Mouse (Mus musculus): ENCODE measurements around the gene Bcl2l13. TPM values are rescaled to one million over a fixed set of nuclear protein-coding genes. Genes with fewer than 3 reads are reported as not detected.
"Not testable (repeated sequence)": the region's sequence is repeated elsewhere in the genome, so short reads cannot be mapped to it uniquely, and the experiment has no call there.

Bcl2l13 gene
- polyA plus RNA-seq, 1 experiment from 2014 or later, result 25.9 TPM

DNA sequence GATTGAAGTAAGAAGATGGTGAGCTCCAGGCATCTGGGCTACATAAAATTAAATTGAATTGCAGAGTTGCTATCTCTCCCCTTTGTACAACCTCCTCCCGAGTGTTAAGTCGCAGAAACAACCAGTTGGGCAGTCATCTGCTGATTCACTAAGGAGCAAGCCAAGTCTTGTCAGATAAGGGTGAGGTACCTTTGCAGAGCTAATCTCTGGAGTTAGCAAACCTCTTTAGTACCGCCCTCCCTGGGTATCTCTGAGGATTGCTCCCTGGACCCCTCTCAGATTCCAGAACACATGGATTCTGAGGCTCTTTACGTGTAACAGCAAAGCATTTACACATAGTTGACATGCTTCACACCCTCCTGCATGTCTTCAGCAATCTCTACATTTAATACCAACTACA, 3.9 kb upstream of the Bcl2l13 start:
- H3K9ac ChIP-seq, result no peak overlapping the region
- H3K36me3 ChIP-seq, result no peaks in the 10 kb centered on the region
- no peak overlapping the region for H3K27ac ChIP-seq
- no peak overlapping the region for H3K4me2 ChIP-seq
- no peak overlapping the region for H3K4me3 ChIP-seq
- no peaks in the 10 kb centered on the region for H3K27me3 ChIP-seq
- no peaks in the 10 kb centered on the region for H3K9me3 ChIP-seq (replicated peaks)
- 36% methylated on average over 4 of the region's 4 CpGs for WGBS
- peaks cover 2% of the 10 kb centered on the region; the same call in 1 of the 2 replicates for H3K4me1 ChIP-seq (replicated peaks)
- no peak for ATAC-seq (replicated peaks; ENCODE audit: insufficient number of reproducible peaks, insufficient read depth, low FRiP score, low read depth)

DNA sequence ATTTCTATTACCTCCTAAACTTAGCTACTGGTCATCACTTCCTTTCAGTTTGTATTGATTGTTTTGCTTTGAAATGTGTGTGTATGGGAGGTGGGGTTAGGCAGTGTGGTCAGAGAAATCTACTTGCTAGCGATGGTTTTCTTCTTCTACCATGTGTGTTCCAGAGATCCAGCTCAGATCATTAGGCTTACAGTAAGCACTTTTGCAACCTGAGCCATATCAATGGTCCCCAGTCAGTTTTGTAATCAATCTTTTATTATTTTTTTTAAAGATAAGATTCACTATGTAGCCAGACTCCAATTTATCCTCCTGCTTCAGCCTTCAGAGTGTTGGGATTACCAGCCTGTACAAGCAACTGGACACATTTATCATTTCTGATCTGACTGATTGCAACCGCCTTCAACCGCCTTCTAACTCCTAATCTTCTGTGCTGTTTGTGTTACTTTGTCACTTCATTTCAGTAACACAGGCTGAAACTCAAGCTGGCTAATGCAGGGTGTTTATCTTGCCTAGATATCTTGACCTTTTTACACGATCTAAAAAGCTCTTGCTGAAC, 1.2 kb upstream of the Bcl2l13 start:
- 0 out of 2 replicates have a peak, but pooled peaks cover 2% of the 10 kb centered on the region for H3K9me3 ChIP-seq (replicated peaks)
- no peak overlapping the region for H3K4me2 ChIP-seq
- peaks cover 3% of the 10 kb centered on the region; the same call in 1 of the 2 replicates for H3K36me3 ChIP-seq
- no peak overlapping the region for H3K27ac ChIP-seq
- H3K4me1 ChIP-seq (replicated peaks), result peaks cover 4% of the 10 kb centered on the region; the same call in 1 of the 2 replicates
- no peak for ATAC-seq (replicated peaks; ENCODE audit: insufficient number of reproducible peaks, insufficient read depth, low FRiP score, low read depth)
- no peaks in the 10 kb centered on the region for H3K27me3 ChIP-seq
- H3K9ac ChIP-seq, result no peak overlapping the region
- WGBS, result 69% methylated on average over 4 of the region's 4 CpGs
- no peak overlapping the region for H3K4me3 ChIP-seq

DNA sequence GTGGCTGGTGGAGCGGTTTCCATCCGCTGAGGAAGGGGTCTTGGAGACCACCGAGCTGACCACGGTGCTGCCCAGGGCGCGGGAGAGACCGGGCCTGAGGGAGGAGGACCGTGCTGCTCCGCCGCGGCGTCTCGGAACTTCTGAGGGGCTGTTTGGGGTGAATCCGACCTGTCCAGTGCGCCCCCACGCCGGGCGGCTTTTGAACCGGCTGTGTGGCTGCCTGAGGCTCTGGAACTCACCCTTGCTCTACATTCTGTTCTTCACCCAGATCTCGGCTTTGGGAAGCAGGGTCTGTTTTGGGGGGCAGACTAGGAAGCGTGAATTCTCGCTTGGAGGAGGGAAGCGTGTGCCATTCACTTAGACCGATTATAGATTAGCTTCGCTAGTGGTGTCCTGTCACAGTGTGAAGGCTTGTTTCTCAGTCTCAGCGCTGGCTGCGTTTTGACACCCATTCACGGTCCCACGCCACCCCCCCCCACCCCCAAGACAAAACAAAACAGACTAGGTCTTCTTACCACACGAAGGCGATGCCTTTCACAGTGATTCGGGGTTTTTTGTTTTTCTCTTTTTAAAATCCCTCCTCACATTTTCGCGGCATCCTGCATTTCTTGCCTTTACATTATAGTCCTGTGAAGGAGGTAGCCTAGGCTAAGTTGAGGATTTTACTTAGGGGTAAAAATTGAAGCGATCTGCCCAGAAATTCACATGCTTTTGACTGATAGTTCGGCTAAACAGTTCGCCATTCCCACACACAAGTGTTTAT, 558 bp downstream of the Bcl2l13 start:
- Histone ChIP-seq H3K4me2 (peak overlapping the region; percentile 78), H3K4me1 (replicated peaks) (peaks cover 6% of the 10 kb centered on the region), H3K9ac (peak overlapping the region; percentile 94), H3K27ac (peak overlapping the region; percentile 97), H3K27me3 (no peaks in the 10 kb centered on the region), H3K4me3 (peak overlapping the region; percentile 89), H3K9me3 (replicated peaks) (0 out of 2 replicates have a peak, but pooled peaks cover 2% of the 10 kb centered on the region), H3K36me3 (peaks cover 3% of the 10 kb centered on the region; the same call in 1 of the 2 replicates)
- peak; percentile 77 for ATAC-seq (replicated peaks; ENCODE audit: insufficient number of reproducible peaks, insufficient read depth, low FRiP score, low read depth)
- WGBS, result 2% methylated on average over 37 of the region's 37 CpGs

DNA sequence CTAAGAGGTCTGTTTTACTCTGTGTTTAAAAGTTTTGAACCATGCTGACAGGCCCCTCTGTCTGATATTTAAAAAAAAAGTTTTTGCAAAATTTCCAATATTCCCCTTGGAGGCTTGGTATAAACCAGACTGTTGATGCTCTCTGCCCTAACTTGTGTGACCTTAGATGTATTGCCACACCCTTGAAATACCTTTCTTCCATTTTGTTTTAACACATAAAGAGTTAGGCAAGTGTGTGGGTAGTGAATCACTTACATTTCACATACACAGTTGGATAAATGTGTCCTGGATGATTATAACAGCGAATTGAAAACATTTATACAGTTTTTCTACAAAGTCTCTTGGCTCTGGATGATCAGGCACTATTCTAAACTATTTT, 1.1 kb downstream of the Bcl2l13 start:
- Histone ChIP-seq H3K4me2 (peak overlapping the region; percentile 78), H3K36me3 (peaks cover 3% of the 10 kb centered on the region; the same call in 1 of the 2 replicates), H3K27ac (no peak overlapping the region), H3K4me1 (replicated peaks) (peaks cover 11% of the 10 kb centered on the region), H3K27me3 (no peaks in the 10 kb centered on the region), H3K4me3 (peak overlapping the region; percentile 89), H3K9me3 (replicated peaks) (0 out of 2 replicates have a peak, but pooled peaks cover 2% of the 10 kb centered on the region), H3K9ac (peak overlapping the region; percentile 94)
- no peak for ATAC-seq (replicated peaks; ENCODE audit: insufficient number of reproducible peaks, insufficient read depth, low FRiP score, low read depth)
- WGBS, result 46% methylated on average over 1 of the region's 1 CpGs

DNA sequence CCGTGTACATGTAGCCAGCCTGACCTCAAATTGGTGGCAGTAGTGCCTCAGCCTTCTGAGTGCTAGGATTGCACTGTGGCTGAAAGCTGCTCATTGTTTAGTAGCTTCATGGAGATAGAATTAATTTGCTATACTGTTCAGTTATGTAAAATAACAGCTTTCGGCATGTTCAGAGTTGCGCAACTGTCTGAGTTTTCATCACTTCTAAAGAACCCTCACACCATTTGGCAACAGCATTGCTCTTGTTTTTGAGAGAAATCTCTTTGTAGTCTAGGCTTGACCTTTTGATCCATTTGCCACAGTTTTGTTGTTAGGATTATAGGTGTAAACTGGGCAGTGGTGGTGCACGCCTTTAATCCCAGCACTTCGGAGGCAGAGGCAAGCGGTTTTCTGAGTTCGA, 4.2 kb downstream of the Bcl2l13 start:
- H3K27me3 ChIP-seq, result no peaks in the 10 kb centered on the region
- no peak overlapping the region for H3K4me3 ChIP-seq
- peaks cover 14% of the 10 kb centered on the region for H3K4me1 ChIP-seq (replicated peaks)
- 94% methylated on average over 7 of the region's 7 CpGs for WGBS
- ATAC-seq (replicated peaks; ENCODE audit: insufficient number of reproducible peaks, insufficient read depth, low FRiP score, low read depth), result no peak
- H3K9ac ChIP-seq, result no peak overlapping the region
- H3K9me3 ChIP-seq (replicated peaks), result 0 out of 2 replicates have a peak, but pooled peaks cover 2% of the 10 kb centered on the region
- H3K36me3 ChIP-seq, result peaks cover 3% of the 10 kb centered on the region; the same call in 1 of the 2 replicates
- no peak overlapping the region for H3K4me2 ChIP-seq
- no peak overlapping the region for H3K27ac ChIP-seq

DNA sequence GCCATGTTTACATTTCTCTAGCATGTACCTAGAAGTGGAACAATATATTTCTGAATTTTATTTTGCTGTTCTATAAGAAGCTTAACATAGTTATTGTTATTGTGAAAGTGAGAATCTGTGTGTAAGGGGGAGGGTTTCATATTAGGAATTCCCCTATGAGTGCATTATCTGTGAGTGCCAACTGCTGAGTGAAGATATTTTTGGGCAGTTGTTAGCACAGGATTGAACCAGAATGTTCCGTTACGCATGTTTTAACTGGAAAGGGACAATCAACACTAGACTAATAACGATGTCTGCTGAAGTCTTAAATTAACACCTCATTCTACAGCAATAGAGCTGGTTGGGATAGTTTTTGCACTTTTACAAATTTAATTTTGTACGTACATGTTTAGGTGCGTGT, 5.7 kb downstream of the Bcl2l13 start:
- Histone ChIP-seq H3K9ac (no peak overlapping the region), H3K4me1 (replicated peaks) (peaks cover 14% of the 10 kb centered on the region), H3K4me3 (no peak overlapping the region), H3K4me2 (no peak overlapping the region), H3K36me3 (peaks cover 3% of the 10 kb centered on the region; the same call in 1 of the 2 replicates), H3K9me3 (replicated peaks) (0 out of 2 replicates have a peak, but pooled peaks cover 2% of the 10 kb centered on the region), H3K27me3 (no peaks in the 10 kb centered on the region), H3K27ac (peak overlapping the region; percentile 33)
- WGBS, result 52% methylated on average over 5 of the region's 5 CpGs
- no peak for ATAC-seq (replicated peaks; ENCODE audit: insufficient number of reproducible peaks, insufficient read depth, low FRiP score, low read depth)

DNA sequence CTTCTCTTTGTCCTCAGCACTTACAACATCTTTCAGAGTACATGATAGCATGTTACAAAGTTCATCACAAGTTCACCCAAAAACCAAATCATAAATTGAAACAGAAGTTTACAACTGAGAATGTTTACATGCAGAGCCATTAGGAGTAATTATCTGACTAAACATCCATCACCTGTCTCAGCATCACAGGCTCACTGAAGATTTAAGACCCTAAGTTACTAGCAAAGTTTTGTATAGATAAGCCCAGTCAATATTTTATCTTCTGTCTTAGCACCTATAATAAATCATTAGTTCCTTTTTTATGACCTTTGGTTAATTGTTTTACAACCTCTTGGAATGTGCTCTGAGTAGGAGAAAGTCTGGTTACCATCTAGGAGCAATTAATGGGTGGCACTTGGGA, 14.7 kb downstream of the Bcl2l13 start:
- not testable (repeated sequence) for H3K4me1 ChIP-seq (replicated peaks); ATAC-seq (replicated peaks; ENCODE audit: insufficient number of reproducible peaks, insufficient read depth, low FRiP score, low read depth); H3K4me3 ChIP-seq; H3K4me2 ChIP-seq; H3K9ac ChIP-seq; H3K27ac ChIP-seq; H3K9me3 ChIP-seq (replicated peaks); H3K27me3 ChIP-seq
- peaks cover 29% of the 10 kb centered on the region for H3K36me3 ChIP-seq

DNA sequence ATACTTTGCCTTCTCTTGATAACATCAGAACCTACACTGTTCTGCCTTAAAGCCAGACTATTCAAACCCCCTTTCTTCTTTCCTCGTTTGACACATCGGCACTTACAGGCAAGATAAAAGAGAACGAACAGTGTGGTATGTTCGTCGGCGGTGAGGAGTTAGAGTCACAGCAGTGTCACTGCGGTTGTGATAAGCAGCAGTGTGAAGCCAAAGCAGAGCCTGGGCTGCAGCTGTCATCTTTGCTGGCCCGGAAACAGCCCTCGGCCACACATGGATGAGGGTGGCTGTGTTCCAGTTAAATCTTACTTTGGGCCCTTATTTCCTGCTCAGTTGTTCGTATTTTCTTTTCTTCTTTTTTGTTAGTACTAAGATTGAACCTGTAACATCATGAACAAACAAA, 18.4 kb downstream of the Bcl2l13 start:
- H3K9ac ChIP-seq, result no peak overlapping the region
- H3K4me1 ChIP-seq (replicated peaks), result peaks cover 18% of the 10 kb centered on the region
- H3K36me3 ChIP-seq, result peaks cover 26% of the 10 kb centered on the region
- 0 out of 2 replicates have a peak overlapping the region, but pooled peaks have one; percentile 42 for H3K27ac ChIP-seq
- no peak overlapping the region for H3K4me3 ChIP-seq
- no peaks in the 10 kb centered on the region for H3K9me3 ChIP-seq (replicated peaks)
- H3K27me3 ChIP-seq, result no peaks in the 10 kb centered on the region
- no peak overlapping the region for H3K4me2 ChIP-seq
- no peak for ATAC-seq (replicated peaks; ENCODE audit: insufficient number of reproducible peaks, insufficient read depth, low FRiP score, low read depth)
- 29% methylated on average over 10 of the region's 10 CpGs for WGBS

DNA sequence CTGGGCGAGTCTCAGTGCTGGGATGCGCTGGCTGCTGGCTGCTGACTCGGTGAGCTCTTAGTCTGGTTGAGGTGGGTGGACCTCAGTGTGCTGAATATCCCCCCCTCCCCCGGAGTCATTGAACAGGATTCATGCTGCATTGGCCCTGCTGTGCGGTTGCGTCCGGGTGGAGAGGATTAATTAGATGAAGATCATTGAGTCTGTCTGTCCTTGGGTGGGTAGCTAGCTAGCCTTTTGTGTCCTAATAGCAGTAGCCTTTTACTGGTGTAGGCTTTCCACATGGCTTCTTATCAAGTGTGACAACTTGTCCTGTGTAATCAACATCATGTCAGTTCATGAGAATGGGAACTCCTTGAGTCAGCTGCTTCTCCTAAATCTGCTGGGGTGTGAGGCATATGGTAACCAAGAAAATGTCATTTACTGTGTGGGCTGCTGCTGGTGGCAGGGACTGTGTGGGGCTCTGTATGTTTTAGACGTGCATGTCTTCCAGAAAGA, 22.3 kb downstream of the Bcl2l13 start:
- Histone ChIP-seq H3K27me3 (no peaks in the 10 kb centered on the region), H3K27ac (no peak overlapping the region), H3K4me1 (replicated peaks) (peaks cover 18% of the 10 kb centered on the region), H3K9me3 (replicated peaks) (no peaks in the 10 kb centered on the region), H3K36me3 (peaks cover 11% of the 10 kb centered on the region; the same call in 1 of the 2 replicates), H3K4me2 (no peak overlapping the region), H3K4me3 (no peak overlapping the region), H3K9ac (no peak overlapping the region)
- 68% methylated on average over 8 of the region's 8 CpGs for WGBS
- ATAC-seq (replicated peaks; ENCODE audit: insufficient number of reproducible peaks, insufficient read depth, low FRiP score, low read depth), result no peak

DNA sequence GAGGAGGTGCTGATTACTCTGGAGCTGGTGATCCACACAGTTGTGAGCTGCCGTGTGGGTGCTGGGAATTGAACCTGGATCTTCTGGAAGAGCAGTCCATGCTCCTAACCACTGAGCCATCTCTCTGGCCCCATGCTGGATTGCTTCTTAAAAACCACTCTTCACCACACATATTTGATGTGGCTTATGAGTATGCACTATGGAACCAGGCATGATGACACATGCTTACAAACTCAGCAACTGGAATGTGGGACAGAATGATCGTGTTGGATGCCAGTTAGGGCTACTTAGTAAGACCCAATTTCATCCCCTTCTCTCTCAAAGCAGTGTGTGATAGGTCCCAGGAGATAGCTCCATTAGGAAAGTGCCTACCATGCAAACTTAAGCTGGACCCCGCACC, 24.1 kb downstream of the Bcl2l13 start:
- Histone ChIP-seq H3K9me3 (replicated peaks) (no peaks in the 10 kb centered on the region), H3K36me3 (peaks cover 18% of the 10 kb centered on the region; the same call in 1 of the 2 replicates), H3K27ac (no peak overlapping the region), H3K4me3 (no peak overlapping the region), H3K27me3 (no peaks in the 10 kb centered on the region), H3K4me2 (no peak overlapping the region), H3K9ac (no peak overlapping the region), H3K4me1 (replicated peaks) (peaks cover 9% of the 10 kb centered on the region)
- ATAC-seq (replicated peaks; ENCODE audit: insufficient number of reproducible peaks, insufficient read depth, low FRiP score, low read depth), result no peak
- 91% methylated on average over 3 of the region's 3 CpGs for WGBS

DNA sequence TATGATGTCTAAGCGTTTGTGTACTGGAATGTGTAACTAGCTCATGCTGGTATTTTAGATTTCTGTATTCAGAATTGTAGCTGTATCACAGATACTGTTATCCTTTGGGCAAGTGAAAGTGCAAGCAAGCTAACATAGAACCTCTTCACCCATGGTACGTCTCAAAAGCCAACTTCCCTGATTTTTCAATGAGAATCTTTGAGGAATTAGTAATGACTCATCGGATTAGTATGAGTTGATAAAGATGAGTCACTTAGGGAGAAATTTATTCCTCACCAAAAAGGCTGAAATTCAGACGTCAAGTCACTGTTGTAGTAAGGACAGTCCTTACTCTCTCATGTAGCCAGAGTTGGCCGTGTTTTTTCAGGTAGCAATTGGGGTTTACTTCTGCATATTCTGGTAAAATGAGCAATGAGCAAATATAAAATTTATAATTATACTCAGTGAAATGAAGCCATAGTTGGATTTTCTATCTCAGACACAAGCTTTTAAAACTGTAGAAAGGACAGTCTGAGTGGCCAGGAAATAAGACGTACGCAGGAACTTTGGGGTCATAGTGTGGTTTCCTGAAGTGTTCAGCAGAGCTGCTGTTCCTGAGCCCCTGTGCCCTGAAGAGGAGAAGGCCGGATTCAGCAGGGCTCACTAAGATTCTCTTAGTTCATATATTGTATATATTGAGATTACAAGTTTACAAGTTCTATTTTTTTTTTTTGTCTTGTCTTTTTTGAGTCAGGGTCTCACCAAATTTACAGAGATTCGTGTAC, 30.2 kb downstream of the Bcl2l13 start:
- H3K27ac ChIP-seq, result no peak overlapping the region
- WGBS, result 72% methylated on average over 9 of the region's 9 CpGs
- no peak overlapping the region for H3K4me3 ChIP-seq
- ATAC-seq (replicated peaks; ENCODE audit: insufficient number of reproducible peaks, insufficient read depth, low FRiP score, low read depth), result no peak
- H3K36me3 ChIP-seq, result peaks cover 19% of the 10 kb centered on the region
- H3K4me2 ChIP-seq, result no peak overlapping the region
- no peak overlapping the region for H3K9ac ChIP-seq
- H3K9me3 ChIP-seq (replicated peaks), result no peaks in the 10 kb centered on the region
- peaks cover 4% of the 10 kb centered on the region; the same call in 1 of the 2 replicates for H3K4me1 ChIP-seq (replicated peaks)
- no peaks in the 10 kb centered on the region for H3K27me3 ChIP-seq

All from heart, embryonic 15.5 days (tissue).